Comparison of ENCODE assay signal across 11 mouse cellular contexts in genomic region chr6:137145611-137146010, GRCm38 (mm10). TPM values are rescaled to one million over a fixed set of nuclear protein-coding genes. Genes with fewer than 3 reads are reported as not detected.
A peak's percentile ranks its signal among the peaks of the same experiment; 100 is the strongest.
DNase-seq lines count a peak whose midpoint lies in the region; ATAC-seq and TF ChIP-seq lines count a peak whose summit lies in the region.
"Had no signal": no experiment of that assay in that cellular context is flagged by ENCODE, and none has a peak within 500 bp of the region (broad histone marks: within the 10 kb centered on the region; RNA-seq: fewer than 3 reads in every experiment).

No protein-coding gene starts in this region.

- H3K4me1 ChIP-seq in kidney, adult 2 months (ENCODE audit: control insufficient read depth, insufficient read depth, low read length): 0 out of 2 replicates have a peak, but pooled peaks cover 3% of the 10 kb centered on the region
- H3K4me1 ChIP-seq in kidney, embryonic 14.5 days (ENCODE audit: control insufficient read depth, insufficient read depth, low read length): peaks cover 21% of the 10 kb centered on the region; the same call in 1 of the 2 replicates
- peaks cover 26% of the 10 kb centered on the region for H3K4me1 ChIP-seq in stomach, embryonic 14.5 days (ENCODE audit: control insufficient read depth, insufficient read depth, low read length)
- H3K4me1 ChIP-seq: neural tube, embryonic 12.5 days had no signal

- no peak overlapping the region for H3K9ac ChIP-seq in kidney, embryonic 14.5 days (ENCODE audit: low read depth, low read length)
- H3K9ac ChIP-seq in stomach, embryonic 14.5 days (replicated peaks; ENCODE audit: low read depth, low read length): no peak overlapping the region
- H3K9ac ChIP-seq: limb, embryonic 15.5 days; neural tube, embryonic 12.5 days had no signal

- peak; percentile 63 for DNase-seq in kidney, adult 2 months
- no peak for DNase-seq in kidney, postnatal 10 days
- DNase-seq in kidney, postnatal 36 days: peak; percentile 17 to 59
- DNase-seq in B cell, adult 2 months: no peak
- no peak for DNase-seq in frontal cortex, postnatal 36 days (ENCODE audit: low spot score in 2 of 2)
- DNase-seq: cerebellum, adult 11 months; midbrain, embryonic 14.5 days had no signal

- H3K27me3 ChIP-seq in kidney, adult 2 months (replicated peaks; ENCODE audit: control insufficient read depth, insufficient read depth, low read length): no peaks in the 10 kb centered on the region
- no peaks in the 10 kb centered on the region for H3K27me3 ChIP-seq in kidney, embryonic 14.5 days (ENCODE audit: control insufficient read depth, insufficient read depth, low read length)
- H3K27me3 ChIP-seq in stomach, embryonic 14.5 days (ENCODE audit: control insufficient read depth, insufficient read depth, low read length): no peaks in the 10 kb centered on the region
- H3K27me3 ChIP-seq: limb, embryonic 15.5 days; neural tube, embryonic 12.5 days had no signal

- no peaks in the 10 kb centered on the region for H3K36me3 ChIP-seq in kidney, adult 2 months (ENCODE audit: control insufficient read depth, insufficient read depth, low read length)
- H3K36me3 ChIP-seq in kidney, embryonic 14.5 days (ENCODE audit: control insufficient read depth, insufficient read depth, low read length): no peaks in the 10 kb centered on the region
- H3K36me3 ChIP-seq in stomach, embryonic 14.5 days (ENCODE audit: control insufficient read depth, insufficient read depth, low read length): no peaks in the 10 kb centered on the region
- H3K36me3 ChIP-seq: limb, embryonic 15.5 days; neural tube, embryonic 12.5 days had no signal

- no peak overlapping the region for H3K4me2 ChIP-seq in kidney, embryonic 14.5 days (replicated peaks; ENCODE audit: low read depth, low read length)
- no peak overlapping the region for H3K4me2 ChIP-seq in stomach, embryonic 14.5 days (replicated peaks; ENCODE audit: low read depth, low read length)
- H3K4me2 ChIP-seq: limb, embryonic 15.5 days; neural tube, embryonic 12.5 days had no signal

- no peak for TF ChIP-seq CTCF in kidney, adult 2 months (conservative IDR thresholded peaks at IDR 0.05; ENCODE audit: insufficient read depth, insufficient read length, low read depth, low read length)

- WGBS in kidney, adult 2 months: 72% methylated on average over 11 of the region's 11 CpGs
- 71% methylated on average over 11 of the region's 11 CpGs for whole genome bisulfite sequencing in kidney, embryonic 14.5 days
- WGBS in stomach, embryonic 14.5 days: 85% methylated on average over 11 of the region's 11 CpGs

- H3K9me3 ChIP-seq in kidney, embryonic 14.5 days (ENCODE audit: control insufficient read depth, low read length): no peaks in the 10 kb centered on the region
- H3K9me3 ChIP-seq in stomach, embryonic 14.5 days (ENCODE audit: control insufficient read depth, low read depth, low read length): no peaks in the 10 kb centered on the region
- H3K9me3 ChIP-seq: limb, embryonic 15.5 days had no signal

- no peak for TF ChIP-seq POLR2A in kidney, adult 2 months (IDR thresholded peaks at IDR 0.05; ENCODE audit: low read depth, low read length)

- ATAC-seq in kidney, embryonic 14.5 days (ENCODE audit: low FRiP score, low TSS enrichment): 0 out of 2 replicates have a peak, but pooled peaks have one; percentile 20
- no peak for ATAC-seq in stomach, embryonic 14.5 days (ENCODE audit: insufficient number of reproducible peaks, insufficient read depth, low FRiP score, low read depth)

- no peak overlapping the region for H3K4me3 ChIP-seq in kidney, adult 2 months (ENCODE audit: insufficient read depth, low read depth, low read length)
- no peak overlapping the region for H3K4me3 ChIP-seq in kidney, embryonic 14.5 days (ENCODE audit: low read length)
- H3K4me3 ChIP-seq in stomach, embryonic 14.5 days (ENCODE audit: low read depth, low read length): no peak overlapping the region
- H3K4me3 ChIP-seq: limb, embryonic 15.5 days; neural tube, embryonic 12.5 days had no signal

- peak overlapping the region; percentile 90 for H3K27ac ChIP-seq in kidney, adult 2 months (ENCODE audit: insufficient read depth, low read depth, low read length)
- H3K27ac ChIP-seq in kidney, embryonic 14.5 days (ENCODE audit: low read depth, low read length): peak overlapping the region; percentile 68
- H3K27ac ChIP-seq in stomach, embryonic 14.5 days (ENCODE audit: low read length): peak overlapping the region; percentile 23; the same call in 1 of the 2 replicates
- H3K27ac ChIP-seq: limb, embryonic 15.5 days; neural tube, embryonic 12.5 days had no signal

RNA-seq across cellular contexts. Expression of gene Rerg, which starts 24.7 kb away (rescaled TPM):
- polyA plus RNA-seq in kidney, adult 2 months (2012; rRNA removed): 6.0 and 6.9 TPM in 2 replicates
- polyA plus RNA-seq in kidney, embryonic 14.5 days (2014; fragmentation: Nextera tagmentation; extraction: Ambion mirVana): 8.8 and 13.2 TPM in 2 replicates
- polyA plus RNA-seq in stomach, embryonic 14.5 days (2014; fragmentation: Nextera tagmentation; extraction: Ambion mirVana): 32.6 and 36.5 TPM in 2 replicates

Comparison
In these comparisons a context has a peak if more than half of its experiments do, and no peak if none do; other contexts are left out.
1. DNase-seq: peak in kidney, adult 2 months (single experiment) and kidney, postnatal 36 days (2 of 2); none in kidney, postnatal 10 days (single experiment), B cell, adult 2 months (0 of 2) and frontal cortex, postnatal 36 days (0 of 2).
2. H3K27ac ChIP-seq: peak in every context shown above with its lines; median percentile 90 in kidney, adult 2 months; 68 in kidney, embryonic 14.5 days; 23 in stomach, embryonic 14.5 days.